Mouse (Mus musculus): ENCODE measurements at regions not wholly inside any gene's neighbourhood (a gene's known extent, or its start where the extent isn't known, plus 50 kb on each side); places are given as distances from the start of the nearest gene placed in this dataset.

DNA sequence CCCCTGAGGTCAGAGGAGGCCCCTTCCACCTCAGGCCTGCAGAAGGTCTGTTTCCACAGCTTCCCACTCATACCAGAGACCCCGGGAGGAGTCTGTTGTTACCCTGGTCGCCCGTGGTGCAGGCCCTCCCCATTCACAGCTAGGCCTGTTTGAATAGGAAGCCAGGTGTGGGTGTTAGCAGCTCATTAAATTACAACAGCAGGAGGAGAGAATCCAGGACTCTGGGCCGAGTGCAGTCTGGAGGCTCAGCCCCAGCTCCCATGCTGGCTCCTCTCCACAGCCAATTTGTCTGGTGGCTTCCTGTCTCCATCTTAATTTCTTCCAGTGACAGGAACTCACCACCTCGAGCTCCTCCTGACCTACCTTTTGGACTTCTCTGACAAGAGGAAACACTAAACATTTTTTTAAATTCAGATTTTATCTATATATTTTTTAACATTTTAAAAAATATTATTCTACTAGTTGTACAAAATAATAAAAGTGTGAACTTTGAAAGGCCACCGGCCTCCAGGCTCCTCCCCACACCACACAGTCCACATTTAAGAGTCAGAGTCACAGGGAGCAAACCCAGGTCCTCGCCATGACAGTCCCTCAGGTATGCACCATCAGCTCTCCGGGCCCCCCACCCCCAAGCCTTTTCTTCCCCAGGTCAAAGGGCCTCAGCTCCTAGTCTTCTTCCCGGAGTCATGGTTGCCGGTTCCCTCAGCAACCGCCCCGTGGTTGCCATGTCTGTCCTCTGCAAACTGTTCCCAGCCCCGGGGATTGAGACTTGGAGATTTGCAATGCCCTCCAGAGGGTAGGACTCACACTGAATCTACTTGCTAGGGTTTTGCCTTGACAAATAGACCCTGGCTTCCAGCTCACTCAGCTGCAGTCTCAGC lies 192.8 kb downstream of the Opa1 start:
- peaks cover 27% of the 10 kb centered on the region for H3K4me1 ChIP-seq (ENCODE audit: control insufficient read depth, insufficient read depth, low read length)
- no peak overlapping the region for H3K4me2 ChIP-seq (replicated peaks; ENCODE audit: low read depth, low read length)
- no peak for ATAC-seq (ENCODE audit: insufficient number of reproducible peaks, insufficient read depth, low FRiP score, low read depth)
- H3K9me3 ChIP-seq (ENCODE audit: control insufficient read depth, low read depth, low read length) = no peaks in the 10 kb centered on the region
- H3K36me3 ChIP-seq (ENCODE audit: control insufficient read depth, insufficient read depth, low read length) = no peaks in the 10 kb centered on the region
- H3K27me3 ChIP-seq (ENCODE audit: control insufficient read depth, insufficient read depth, low read length) = no peaks in the 10 kb centered on the region
- no peak overlapping the region for H3K27ac ChIP-seq (ENCODE audit: low read length)
- WGBS = 32% methylated on average over 13 of the region's 13 CpGs
- H3K9ac ChIP-seq (replicated peaks; ENCODE audit: low read depth, low read length) = no peak overlapping the region
- no peak overlapping the region for H3K4me3 ChIP-seq (ENCODE audit: low read depth, low read length)

DNA sequence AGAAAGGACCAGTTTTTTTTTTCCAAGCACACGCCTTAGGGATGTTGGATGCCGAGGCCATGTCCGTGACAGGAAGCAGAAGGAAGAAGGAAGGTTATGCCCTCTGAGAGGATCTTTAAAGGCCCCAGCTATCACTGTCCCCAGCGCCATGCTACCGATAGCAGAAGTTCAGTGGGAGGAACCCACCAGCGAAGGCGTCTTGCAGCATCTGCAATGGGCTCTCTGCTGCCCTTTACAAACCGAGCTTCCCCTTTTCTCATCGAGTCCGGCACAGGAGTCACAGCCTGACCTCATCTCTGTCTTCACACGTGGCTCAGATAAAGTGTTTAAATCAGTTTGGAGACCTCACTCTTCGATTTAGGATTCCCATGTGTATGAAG lies 193.5 kb downstream of the Opa1 start:
- no peak overlapping the region for H3K4me2 ChIP-seq (replicated peaks; ENCODE audit: low read depth, low read length)
- no peak overlapping the region for H3K9ac ChIP-seq (replicated peaks; ENCODE audit: low read depth, low read length)
- ATAC-seq (ENCODE audit: insufficient number of reproducible peaks, insufficient read depth, low FRiP score, low read depth) = no peak
- peaks cover 27% of the 10 kb centered on the region for H3K4me1 ChIP-seq (ENCODE audit: control insufficient read depth, insufficient read depth, low read length)
- H3K27me3 ChIP-seq (ENCODE audit: control insufficient read depth, insufficient read depth, low read length) = no peaks in the 10 kb centered on the region
- no peak overlapping the region for H3K4me3 ChIP-seq (ENCODE audit: low read depth, low read length)
- no peaks in the 10 kb centered on the region for H3K9me3 ChIP-seq (ENCODE audit: control insufficient read depth, low read depth, low read length)
- H3K27ac ChIP-seq (ENCODE audit: low read length) = no peak overlapping the region
- 68% methylated on average over 12 of the region's 12 CpGs for WGBS
- H3K36me3 ChIP-seq (ENCODE audit: control insufficient read depth, insufficient read depth, low read length) = no peaks in the 10 kb centered on the region

DNA sequence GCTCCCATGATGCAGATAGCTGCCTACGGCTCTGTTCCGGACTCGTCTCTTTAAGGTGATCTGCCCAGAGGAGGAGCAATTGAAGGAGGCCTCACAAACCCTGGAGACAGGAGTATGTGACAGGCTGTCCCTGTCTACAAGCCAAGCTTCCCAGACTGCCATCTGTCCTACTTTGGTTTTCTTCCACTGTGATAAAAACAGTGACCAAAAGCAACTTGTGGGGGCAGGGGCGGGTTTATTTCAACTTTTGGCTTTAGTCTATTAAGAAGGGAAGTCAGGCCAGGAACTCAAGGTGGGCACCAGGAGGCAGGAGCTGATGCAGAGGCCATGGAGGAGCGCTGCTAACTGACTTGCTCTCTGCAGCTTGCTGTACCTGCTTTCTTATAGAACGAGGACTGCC lies 193.9 kb downstream of the Opa1 start:
- no peak overlapping the region for H3K27ac ChIP-seq (ENCODE audit: low read length)
- no peak overlapping the region for H3K9ac ChIP-seq (replicated peaks; ENCODE audit: low read depth, low read length)
- no peaks in the 10 kb centered on the region for H3K36me3 ChIP-seq (ENCODE audit: control insufficient read depth, insufficient read depth, low read length)
- peaks cover 27% of the 10 kb centered on the region for H3K4me1 ChIP-seq (ENCODE audit: control insufficient read depth, insufficient read depth, low read length)
- no peaks in the 10 kb centered on the region for H3K9me3 ChIP-seq (ENCODE audit: control insufficient read depth, low read depth, low read length)
- no peak overlapping the region for H3K4me2 ChIP-seq (replicated peaks; ENCODE audit: low read depth, low read length)
- H3K27me3 ChIP-seq (ENCODE audit: control insufficient read depth, insufficient read depth, low read length) = no peaks in the 10 kb centered on the region
- 85% methylated on average over 6 of the region's 6 CpGs for WGBS
- H3K4me3 ChIP-seq (ENCODE audit: low read depth, low read length) = no peak overlapping the region
- no peak for ATAC-seq (ENCODE audit: insufficient number of reproducible peaks, insufficient read depth, low FRiP score, low read depth)

DNA sequence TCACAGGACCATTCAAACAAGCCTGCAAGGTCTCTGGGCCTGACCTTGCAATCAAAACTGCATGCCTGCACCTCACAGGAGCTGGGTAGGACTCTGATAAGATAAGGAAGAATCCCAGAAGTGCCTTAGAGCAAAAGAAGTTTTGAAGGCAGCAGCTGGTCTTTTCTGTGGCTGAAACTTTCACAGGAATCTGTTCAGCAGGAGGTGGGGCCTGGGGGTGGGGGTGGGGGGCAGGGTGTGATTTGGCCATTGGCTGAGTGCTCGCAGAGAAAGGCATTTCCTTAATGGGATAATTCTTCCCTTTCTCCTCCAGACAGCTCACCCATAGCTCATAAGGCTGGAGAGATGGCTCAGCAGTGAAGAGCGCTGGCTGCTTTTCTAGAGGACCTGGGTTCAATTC lies 195.8 kb downstream of the Opa1 start:
- no peak overlapping the region for H3K4me3 ChIP-seq (ENCODE audit: low read depth, low read length)
- WGBS = 30% methylated on average over 2 of the region's 2 CpGs
- ATAC-seq (ENCODE audit: insufficient number of reproducible peaks, insufficient read depth, low FRiP score, low read depth) = peak; percentile 68
- no peaks in the 10 kb centered on the region for H3K27me3 ChIP-seq (ENCODE audit: control insufficient read depth, insufficient read depth, low read length)
- no peak overlapping the region for H3K4me2 ChIP-seq (replicated peaks; ENCODE audit: low read depth, low read length)
- H3K9me3 ChIP-seq (ENCODE audit: control insufficient read depth, low read depth, low read length) = no peaks in the 10 kb centered on the region
- H3K4me1 ChIP-seq (ENCODE audit: control insufficient read depth, insufficient read depth, low read length) = peaks cover 27% of the 10 kb centered on the region
- no peak overlapping the region for H3K9ac ChIP-seq (replicated peaks; ENCODE audit: low read depth, low read length)
- no peaks in the 10 kb centered on the region for H3K36me3 ChIP-seq (ENCODE audit: control insufficient read depth, insufficient read depth, low read length)
- peak overlapping the region; percentile 87; the same call in 1 of the 2 replicates for H3K27ac ChIP-seq (ENCODE audit: low read length)

DNA sequence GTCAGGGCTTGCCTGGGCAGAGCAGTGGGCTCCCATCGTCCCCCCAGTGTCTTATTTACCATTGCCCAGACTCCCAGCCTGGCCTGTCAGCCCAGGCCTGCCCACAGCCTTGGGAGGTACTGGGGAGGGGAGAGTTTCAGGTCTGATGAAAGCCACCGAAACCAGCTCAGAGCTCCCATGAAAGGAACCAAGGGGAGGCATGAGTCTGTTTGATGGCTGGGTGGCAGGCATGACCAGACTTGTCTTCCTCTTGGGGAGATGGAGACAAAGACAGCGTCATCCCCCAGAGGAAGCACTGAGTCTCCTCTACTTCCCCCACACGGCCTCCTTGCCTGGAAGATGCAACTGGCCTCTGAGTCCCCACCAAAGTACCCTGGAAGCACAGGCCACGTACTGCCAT lies 196.7 kb downstream of the Opa1 start:
- H3K4me3 ChIP-seq (ENCODE audit: low read depth, low read length) = no peak overlapping the region
- WGBS = 58% methylated on average over 5 of the region's 5 CpGs
- no peaks in the 10 kb centered on the region for H3K9me3 ChIP-seq (ENCODE audit: control insufficient read depth, low read depth, low read length)
- H3K9ac ChIP-seq (replicated peaks; ENCODE audit: low read depth, low read length) = no peak overlapping the region
- 0 out of 2 replicates have a peak, but pooled peaks have one; percentile 21 for ATAC-seq (ENCODE audit: insufficient number of reproducible peaks, insufficient read depth, low FRiP score, low read depth)
- peak overlapping the region; percentile 87 for H3K27ac ChIP-seq (ENCODE audit: low read length)
- no peaks in the 10 kb centered on the region for H3K27me3 ChIP-seq (ENCODE audit: control insufficient read depth, insufficient read depth, low read length)
- no peaks in the 10 kb centered on the region for H3K36me3 ChIP-seq (ENCODE audit: control insufficient read depth, insufficient read depth, low read length)
- no peak overlapping the region for H3K4me2 ChIP-seq (replicated peaks; ENCODE audit: low read depth, low read length)
- H3K4me1 ChIP-seq (ENCODE audit: control insufficient read depth, insufficient read depth, low read length) = peaks cover 27% of the 10 kb centered on the region

DNA sequence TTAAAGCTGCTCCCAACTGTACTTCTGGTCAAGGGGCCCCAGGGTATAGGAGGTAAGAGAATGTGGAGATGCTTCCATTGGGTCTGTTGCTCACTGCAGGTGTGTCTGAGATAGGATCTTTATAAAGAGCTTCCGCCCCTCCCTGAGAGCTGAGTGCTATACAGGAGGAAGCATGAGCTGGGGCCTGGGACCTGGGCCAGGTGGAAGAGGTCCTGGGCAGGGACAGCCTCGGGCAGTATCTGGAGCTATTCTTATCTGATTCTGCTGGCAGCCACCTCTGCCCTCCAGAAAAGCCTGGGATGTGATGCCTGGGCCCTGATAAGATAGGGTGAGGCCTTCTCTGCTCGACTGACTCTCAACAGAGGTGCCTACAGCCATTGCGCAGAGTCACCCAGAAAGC lies 203.3 kb downstream of the Opa1 start:
- Histone ChIP-seq H3K27me3 (ENCODE audit: control insufficient read depth, insufficient read depth, low read length) (no peaks in the 10 kb centered on the region), H3K4me2 (replicated peaks; ENCODE audit: low read depth, low read length) (no peak overlapping the region), H3K36me3 (ENCODE audit: control insufficient read depth, insufficient read depth, low read length) (no peaks in the 10 kb centered on the region), H3K9me3 (ENCODE audit: control insufficient read depth, low read depth, low read length) (peaks cover 4% of the 10 kb centered on the region; the same call in 1 of the 2 replicates), H3K4me1 (ENCODE audit: control insufficient read depth, insufficient read depth, low read length) (peaks cover 3% of the 10 kb centered on the region; the same call in 1 of the 2 replicates), H3K4me3 (ENCODE audit: low read depth, low read length) (no peak overlapping the region), H3K27ac (ENCODE audit: low read length) (no peak overlapping the region), H3K9ac (replicated peaks; ENCODE audit: low read depth, low read length) (no peak overlapping the region)
- 69% methylated on average over 4 of the region's 4 CpGs for WGBS
- no peak for ATAC-seq (ENCODE audit: insufficient number of reproducible peaks, insufficient read depth, low FRiP score, low read depth)

DNA sequence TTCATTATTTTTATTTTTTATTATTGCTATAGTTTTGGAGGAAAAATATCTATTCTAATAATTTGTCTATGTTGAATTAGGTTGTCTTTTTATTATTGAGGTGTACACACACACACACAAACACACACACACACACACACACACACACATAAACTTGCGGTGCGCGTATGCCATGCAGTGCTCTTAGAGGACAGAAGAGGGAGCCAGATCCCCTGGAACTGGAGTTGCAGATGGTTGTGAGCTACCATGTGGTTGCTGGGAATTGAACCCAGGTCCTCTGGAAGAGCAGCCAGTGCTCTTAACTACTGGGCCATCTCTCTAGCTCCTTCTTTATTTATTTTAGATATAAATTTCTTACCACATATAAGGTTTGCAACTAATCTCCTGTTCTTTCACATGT lies 206.0 kb downstream of the Opa1 start:
- 100% methylated on average over 3 of the region's 3 CpGs for WGBS
- no peaks in the 10 kb centered on the region for H3K36me3 ChIP-seq (ENCODE audit: control insufficient read depth, insufficient read depth, low read length)
- ATAC-seq (ENCODE audit: insufficient number of reproducible peaks, insufficient read depth, low FRiP score, low read depth) = no peak
- H3K4me1 ChIP-seq (ENCODE audit: control insufficient read depth, insufficient read depth, low read length) = peaks cover 7% of the 10 kb centered on the region; the same call in 1 of the 2 replicates
- peaks cover 4% of the 10 kb centered on the region; the same call in 1 of the 2 replicates for H3K9me3 ChIP-seq (ENCODE audit: control insufficient read depth, low read depth, low read length)
- H3K9ac ChIP-seq (replicated peaks; ENCODE audit: low read depth, low read length) = no peak overlapping the region
- H3K4me2 ChIP-seq (replicated peaks; ENCODE audit: low read depth, low read length) = no peak overlapping the region
- no peaks in the 10 kb centered on the region for H3K27me3 ChIP-seq (ENCODE audit: control insufficient read depth, insufficient read depth, low read length)
- H3K4me3 ChIP-seq (ENCODE audit: low read depth, low read length) = no peak overlapping the region
- no peak overlapping the region for H3K27ac ChIP-seq (ENCODE audit: low read length)

DNA sequence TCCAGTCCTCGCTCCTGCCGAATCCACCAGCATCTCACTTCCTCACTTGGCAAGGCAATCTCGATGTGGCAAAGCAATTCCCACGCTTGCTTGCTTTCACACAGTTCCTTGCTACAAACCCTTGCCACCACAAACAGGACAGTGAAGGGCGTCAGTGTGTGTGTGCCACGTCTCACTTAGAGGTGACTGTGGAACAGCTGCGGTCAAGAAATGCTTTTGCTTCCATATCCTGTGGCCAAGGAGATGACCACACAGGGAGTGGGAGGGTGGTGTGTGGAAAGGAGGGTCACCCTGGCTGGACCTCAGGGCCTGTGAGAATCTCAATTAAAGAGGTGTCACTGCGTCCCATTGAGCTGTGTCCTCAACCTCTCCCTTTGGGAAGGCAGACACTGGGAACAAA lies 207.4 kb downstream of the Opa1 start:
- Histone ChIP-seq H3K27ac (ENCODE audit: low read length) (no peak overlapping the region), H3K36me3 (ENCODE audit: control insufficient read depth, insufficient read depth, low read length) (no peaks in the 10 kb centered on the region), H3K4me2 (replicated peaks; ENCODE audit: low read depth, low read length) (no peak overlapping the region), H3K9me3 (ENCODE audit: control insufficient read depth, low read depth, low read length) (peaks cover 4% of the 10 kb centered on the region; the same call in 1 of the 2 replicates), H3K4me3 (ENCODE audit: low read depth, low read length) (no peak overlapping the region), H3K27me3 (ENCODE audit: control insufficient read depth, insufficient read depth, low read length) (no peaks in the 10 kb centered on the region), H3K4me1 (ENCODE audit: control insufficient read depth, insufficient read depth, low read length) (peaks cover 7% of the 10 kb centered on the region; the same call in 1 of the 2 replicates), H3K9ac (replicated peaks; ENCODE audit: low read depth, low read length) (no peak overlapping the region)
- no peak for ATAC-seq (ENCODE audit: insufficient number of reproducible peaks, insufficient read depth, low FRiP score, low read depth)
- WGBS = 88% methylated on average over 8 of the region's 8 CpGs

Data from stomach, embryonic 14.5 days (tissue).